Mouse (Mus musculus): ENCODE data around the gene Gm44596. TPM values are rescaled to one million over a fixed set of nuclear protein-coding genes. Genes with fewer than 3 reads are reported as not detected.

Gm44596 gene
- polyA plus RNA-seq, 1 experiment from 2014 or later, result not detected

Other genes starting within 250 kb of the Gm44596 start
- gene Tspan9, start 231.9 kb upstream of the Gm44596 start, polyA plus RNA-seq (2016; fragmentation: Nextera tagmentation; extraction: Ambion mirVana), result 36.1 and 39.0 TPM in 2 replicates
- 0.93 and 1.5 TPM in 2 replicates for gene Tead4, start 74.7 kb upstream of the Gm44596 start, polyA plus RNA-seq (2016; fragmentation: Nextera tagmentation; extraction: Ambion mirVana)
- gene Tulp3, start 19.7 kb upstream of the Gm44596 start, polyA plus RNA-seq (2016; fragmentation: Nextera tagmentation; extraction: Ambion mirVana), result 19.0 and 19.7 TPM in 2 replicates
- 159 and 171 TPM in 2 replicates for gene Rhno1, start 12.6 kb upstream of the Gm44596 start, polyA plus RNA-seq (2016; fragmentation: Nextera tagmentation; extraction: Ambion mirVana)
- 61.0 and 67.7 TPM in 2 replicates for gene Foxm1, start 12.5 kb upstream of the Gm44596 start, polyA plus RNA-seq (2016; fragmentation: Nextera tagmentation; extraction: Ambion mirVana)
- 0.55 and 0.71 TPM in 2 replicates for gene Tex52, start within 50 bp of the Gm44596 start, polyA plus RNA-seq (2016; fragmentation: Nextera tagmentation; extraction: Ambion mirVana)
- 4.1 and 5.4 TPM in 2 replicates for gene Nrip2, start 23.8 kb downstream of the Gm44596 start, polyA plus RNA-seq (2016; fragmentation: Nextera tagmentation; extraction: Ambion mirVana)
- gene Itfg2, start 49.4 kb downstream of the Gm44596 start, polyA plus RNA-seq (2016; fragmentation: Nextera tagmentation; extraction: Ambion mirVana), result 39.2 TPM in 2 replicates
- gene Fkbp4, start 63.2 kb downstream of the Gm44596 start, polyA plus RNA-seq (2016; fragmentation: Nextera tagmentation; extraction: Ambion mirVana), result 496 and 515 TPM in 2 replicates
- not detected in 2 replicates for gene Pzp, start 151.2 kb downstream of the Gm44596 start, polyA plus RNA-seq (2016; fragmentation: Nextera tagmentation; extraction: Ambion mirVana)
- not detected in 2 replicates for gene A2ml1, start 206.1 kb downstream of the Gm44596 start, polyA plus RNA-seq (2016; fragmentation: Nextera tagmentation; extraction: Ambion mirVana)
- gene Klrb1a, start 248.0 kb downstream of the Gm44596 start, polyA plus RNA-seq (2016; fragmentation: Nextera tagmentation; extraction: Ambion mirVana), result not detected in 2 replicates